Mouse (Mus musculus) heart, postnatal 0 days (tissue): Measurements from ENCODE around the gene Nes.

ENCODE experiments used
- CTCF ChIP-seq: IDR thresholded peaks from 2 replicates; pipeline ENCODE4 v1.5.1; 2016; ENCODE audit warnings: antibody characterized with exemption, control low read depth, low read depth
- EP300 ChIP-seq: IDR thresholded peaks from 2 replicates; pipeline ENCODE4 v1.6.1; 2016; ENCODE audit warnings: antibody characterized with exemption, low read depth

- TF ChIP-seq CTCF (no peak), EP300 (no peak)
Observed at GRCm38 (mm10) chr3:87940611-87941010, 30.3 kb upstream of the Nes start.
